Comparison of ENCODE assay signal across 21 mouse cellular contexts in the genomic region with DNA sequence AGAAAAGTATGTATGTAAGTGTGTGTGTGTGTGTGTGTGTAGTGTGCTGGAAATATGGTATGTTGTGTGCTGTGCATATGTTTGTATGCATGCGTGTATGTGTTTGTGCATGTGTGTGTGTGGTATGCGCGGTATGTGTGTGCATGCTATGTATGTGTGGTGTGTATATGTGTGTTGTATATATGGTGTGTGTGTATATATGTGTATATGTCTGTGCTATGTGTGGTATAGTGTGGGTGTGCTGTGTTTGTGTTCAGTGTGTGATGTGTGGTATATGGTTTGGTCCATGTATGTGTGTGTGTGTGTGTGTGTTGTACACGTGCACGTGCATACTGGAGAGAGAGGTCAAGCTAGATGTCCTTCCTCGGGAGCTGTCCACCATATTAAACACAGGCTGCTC.
DNase-seq lines count a peak whose midpoint lies in the region; ATAC-seq lines count a peak whose summit lies in the region.
"Had no signal": no experiment of that assay in that cellular context is flagged by ENCODE, and none has a peak within 500 bp of the region (broad histone marks: within the 10 kb centered on the region; RNA-seq: fewer than 3 reads in every experiment).

No protein-coding gene starts in this region.

- ATAC-seq in forebrain, embryonic 11.5 days (replicated peaks; ENCODE audit: low FRiP score), result 0 out of 2 replicates have a peak, but pooled peaks have one; percentile 28
- ATAC-seq in forebrain, embryonic 14.5 days, result no peak
- ATAC-seq in limb, embryonic 12.5 days (ENCODE audit: insufficient number of reproducible peaks, insufficient read depth, low FRiP score, low TSS enrichment, low read depth), result peak; percentile 56; the same call in 1 of the 2 replicates
- ATAC-seq: forebrain, embryonic 16.5 days had no signal

- 94% methylated on average over 6 of the region's 6 CpGs for WGBS in forebrain, embryonic 11.5 days
- WGBS in forebrain, embryonic 14.5 days, result 95% methylated on average over 6 of the region's 6 CpGs
- 93% methylated on average over 6 of the region's 6 CpGs for WGBS in limb, embryonic 12.5 days
- WGBS in limb, embryonic 10.5 days, result 97% methylated on average over 6 of the region's 6 CpGs

- no peaks in the 10 kb centered on the region for H3K4me1 ChIP-seq in forebrain, embryonic 11.5 days (replicated peaks; ENCODE audit: control insufficient read depth, insufficient read depth, low read length)
- H3K4me1 ChIP-seq in forebrain, embryonic 14.5 days (ENCODE audit: control insufficient read depth, insufficient read depth, low read length), result no peaks in the 10 kb centered on the region
- no peaks in the 10 kb centered on the region for H3K4me1 ChIP-seq in limb, embryonic 12.5 days (replicated peaks)
- H3K4me1 ChIP-seq in limb, embryonic 10.5 days, result peaks cover 4% of the 10 kb centered on the region; the same call in 1 of the 2 replicates
- H3K4me1 ChIP-seq: embryonic facial prominence, embryonic 15.5 days had no signal

- H3K4me3 ChIP-seq in forebrain, embryonic 11.5 days (ENCODE audit: low read depth, low read length), result no peak overlapping the region
- H3K4me3 ChIP-seq in forebrain, embryonic 14.5 days (ENCODE audit: low read depth, low read length), result no peak overlapping the region
- H3K4me3 ChIP-seq in limb, embryonic 12.5 days (replicated peaks), result no peak overlapping the region
- H3K4me3 ChIP-seq in limb, embryonic 10.5 days, result no peak overlapping the region
- H3K4me3 ChIP-seq: embryonic facial prominence, embryonic 13.5 days; embryonic facial prominence, embryonic 15.5 days; erythroblast, embryonic 14.5 days; forebrain, embryonic 10.5 days had no signal

- intact Hi-C loops in heart, postnatal 10 days (cut with DNase I), result no loop called here

- H3K9ac ChIP-seq in forebrain, embryonic 11.5 days (ENCODE audit: low read length), result no peak overlapping the region
- no peak overlapping the region for H3K9ac ChIP-seq in forebrain, embryonic 14.5 days (ENCODE audit: low read length)
- H3K9ac ChIP-seq in limb, embryonic 12.5 days (replicated peaks), result no peak overlapping the region
- H3K9ac ChIP-seq: embryonic facial prominence, embryonic 13.5 days; embryonic facial prominence, embryonic 15.5 days had no signal

- no peaks in the 10 kb centered on the region for H3K36me3 ChIP-seq in forebrain, embryonic 11.5 days (ENCODE audit: control insufficient read depth, insufficient read depth, low read length)
- H3K36me3 ChIP-seq in forebrain, embryonic 14.5 days (ENCODE audit: control insufficient read depth, insufficient read depth, low read length), result no peaks in the 10 kb centered on the region
- H3K36me3 ChIP-seq in limb, embryonic 12.5 days, result no peaks in the 10 kb centered on the region
- no peaks in the 10 kb centered on the region for H3K36me3 ChIP-seq in limb, embryonic 10.5 days
- H3K36me3 ChIP-seq: embryonic facial prominence, embryonic 13.5 days; embryonic facial prominence, embryonic 15.5 days; forebrain, embryonic 10.5 days had no signal

- no peak overlapping the region for H3K27ac ChIP-seq in forebrain, embryonic 11.5 days (ENCODE audit: low read depth, low read length)
- no peak overlapping the region for H3K27ac ChIP-seq in forebrain, embryonic 14.5 days (ENCODE audit: low read depth, low read length)
- H3K27ac ChIP-seq in limb, embryonic 12.5 days, result no peak overlapping the region
- no peak overlapping the region for H3K27ac ChIP-seq in limb, embryonic 10.5 days
- H3K27ac ChIP-seq: embryonic facial prominence, embryonic 13.5 days; embryonic facial prominence, embryonic 15.5 days; forebrain, embryonic 10.5 days had no signal

- no peaks in the 10 kb centered on the region for H3K27me3 ChIP-seq in forebrain, embryonic 11.5 days (ENCODE audit: control insufficient read depth, insufficient read depth, low read length)
- H3K27me3 ChIP-seq in forebrain, embryonic 14.5 days (replicated peaks; ENCODE audit: control insufficient read depth, insufficient read depth, low read length), result no peaks in the 10 kb centered on the region
- no peaks in the 10 kb centered on the region for H3K27me3 ChIP-seq in limb, embryonic 12.5 days
- no peaks in the 10 kb centered on the region for H3K27me3 ChIP-seq in limb, embryonic 10.5 days (ENCODE audit: low read depth, poor library complexity, severe bottlenecking)
- H3K27me3 ChIP-seq: embryonic facial prominence, embryonic 13.5 days; embryonic facial prominence, embryonic 15.5 days had no signal

- no peaks in the 10 kb centered on the region for H3K9me3 ChIP-seq in forebrain, embryonic 11.5 days (ENCODE audit: control insufficient read depth, low read length)
- H3K9me3 ChIP-seq in forebrain, embryonic 14.5 days (replicated peaks; ENCODE audit: control insufficient read depth, low read length), result no peaks in the 10 kb centered on the region
- H3K9me3 ChIP-seq in limb, embryonic 12.5 days, result no peaks in the 10 kb centered on the region
- H3K9me3 ChIP-seq in limb, embryonic 10.5 days (replicated peaks), result no peaks in the 10 kb centered on the region
- H3K9me3 ChIP-seq: embryonic facial prominence, embryonic 13.5 days; embryonic facial prominence, embryonic 15.5 days; forebrain, embryonic 10.5 days had no signal

- no peak for DNase-seq in forebrain, embryonic 11.5 days (ENCODE audit: low spot score)
- no peak for DNase-seq in forebrain, embryonic 14.5 days (ENCODE audit: low spot score)
- DNase-seq in heart, adult 11 months, result peak; percentile 41
- no peak for DNase-seq in heart, postnatal 10 days
- no peak for DNase-seq in limb, embryonic 10.5 days (ENCODE audit: low spot score)
- DNase-seq: adrenal gland, adult 2 months; adrenal gland, postnatal 10 days; adrenal gland, postnatal 25 days; cerebellum, adult 11 months; cerebellum, adult 18-20 months; cerebellum, adult 8-10 months; cerebellum, adult 9-11 months; cerebellum, postnatal 14 days; cerebellum, postnatal 36 days; embryo, embryonic 11 days had no signal

- H3K4me2 ChIP-seq in forebrain, embryonic 11.5 days (ENCODE audit: low read depth, low read length, severe bottlenecking), result no peak overlapping the region
- H3K4me2 ChIP-seq in forebrain, embryonic 14.5 days (ENCODE audit: low read length), result no peak overlapping the region
- no peak overlapping the region for H3K4me2 ChIP-seq in limb, embryonic 12.5 days
- H3K4me2 ChIP-seq: embryonic facial prominence, embryonic 13.5 days; embryonic facial prominence, embryonic 15.5 days had no signal
